Mouse (Mus musculus): Measurements from ENCODE around the gene Zfp319. TPM values are rescaled to one million over a fixed set of nuclear protein-coding genes. Genes with fewer than 3 reads are reported as not detected.
A peak's percentile ranks its signal among the peaks of the same experiment; 100 is the strongest.

Gene Zfp319
- total RNA-seq, 2 experiments from 2014 or later = 3.3 to 3.4 TPM

DNA sequence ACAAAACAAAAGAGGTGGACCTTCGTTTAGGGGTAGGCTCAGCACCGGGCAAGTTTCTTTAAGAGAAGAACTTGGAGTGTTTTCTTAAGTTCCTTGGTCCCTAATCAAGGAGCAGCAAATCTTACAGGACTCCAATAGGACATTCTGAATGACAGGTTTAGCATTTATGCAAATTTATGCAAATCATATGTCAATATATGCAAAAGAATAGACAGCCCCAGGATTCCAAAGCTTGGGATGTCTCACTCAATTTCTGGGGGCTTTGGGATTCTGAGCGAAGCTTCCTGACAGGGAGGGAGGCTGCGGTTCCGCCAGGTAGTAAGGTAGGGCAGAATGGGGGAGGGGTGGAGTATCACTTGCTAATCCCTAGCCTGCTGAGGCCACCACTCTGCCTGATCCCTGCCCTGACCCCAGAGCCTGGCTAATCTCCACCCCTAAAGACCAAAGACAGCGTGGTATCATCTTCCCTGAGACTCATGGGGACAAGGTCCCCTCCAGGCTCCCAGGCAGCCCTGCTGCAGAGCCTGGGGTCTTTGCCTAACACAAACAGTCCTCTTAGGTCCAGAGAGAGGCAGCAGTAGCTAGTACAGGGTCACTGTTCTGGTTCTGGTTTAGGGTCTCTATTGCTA lies 21.3 kb downstream of the Zfp319 start, which contains the start of gene Tepp:
Tepp (plus strand) TSS at position 225 of the 629 bp plus-strand sequence.
- DNase-seq = no peak

DNA sequence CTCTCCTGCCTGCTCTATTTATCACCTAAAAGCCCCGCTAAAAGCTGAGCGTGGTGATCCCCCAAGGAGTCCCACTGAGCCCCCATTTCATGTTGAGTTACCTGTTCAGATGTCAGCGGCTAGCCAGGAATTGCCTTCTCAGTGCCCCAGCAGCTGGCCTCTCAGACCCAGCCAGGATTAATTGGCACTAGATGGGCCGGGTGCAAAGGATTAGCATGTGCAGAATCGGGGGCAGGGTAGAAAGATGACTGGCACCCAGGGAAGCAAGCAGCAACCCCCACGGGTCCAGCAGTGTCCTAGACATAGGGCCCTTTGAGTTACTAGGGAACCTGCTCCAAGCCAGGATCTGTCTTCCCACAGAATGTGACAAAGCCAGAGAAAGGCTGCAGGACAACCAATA lies 25.3 kb downstream of the Zfp319 start, which contains the start of gene Cngb1:
Cngb1 (minus strand) TSS at position 155 of the 400 bp plus-strand sequence.
- no peak for DNase-seq

DNA sequence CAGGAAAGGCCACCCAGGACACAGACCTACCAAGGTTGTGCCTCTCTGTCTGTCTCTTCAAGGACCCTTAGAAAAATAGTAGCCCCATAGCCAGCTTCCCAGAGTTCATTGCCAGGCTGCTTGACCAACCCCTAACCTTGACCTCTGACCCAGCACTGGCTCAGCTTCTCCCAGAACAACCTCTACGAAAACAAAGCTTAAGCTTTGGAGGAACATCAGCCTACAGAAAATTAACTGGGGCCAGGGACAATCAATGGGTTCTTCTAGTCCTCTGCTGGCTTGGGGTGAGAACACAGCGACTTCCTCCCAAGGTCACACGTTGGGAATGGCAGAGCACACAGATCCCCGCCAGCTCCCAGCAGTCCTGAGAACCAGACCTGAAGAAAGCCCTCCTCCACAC lies 26.2 kb downstream of the Zfp319 start:
- DNase-seq = no peak

DNA sequence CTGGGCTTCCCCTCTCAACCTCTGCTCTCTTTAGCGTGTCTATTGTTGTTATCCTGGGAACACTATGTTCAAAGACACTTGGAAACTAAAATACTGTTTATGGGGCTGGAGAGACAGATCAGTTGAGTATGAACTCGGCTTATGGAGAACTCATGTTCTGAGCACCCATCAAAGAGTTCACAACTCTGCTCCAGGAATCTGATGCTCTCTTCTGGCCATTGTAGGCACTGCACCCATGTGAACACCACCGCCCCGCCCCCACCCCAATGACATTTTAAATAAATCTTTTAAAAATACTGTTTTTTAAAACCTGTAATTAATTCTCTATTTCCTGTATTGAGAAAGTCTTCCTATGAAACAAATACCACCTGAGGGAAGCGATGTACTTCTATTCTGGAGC lies 29.3 kb downstream of the Zfp319 start:
- DNase-seq = no peak

DNA sequence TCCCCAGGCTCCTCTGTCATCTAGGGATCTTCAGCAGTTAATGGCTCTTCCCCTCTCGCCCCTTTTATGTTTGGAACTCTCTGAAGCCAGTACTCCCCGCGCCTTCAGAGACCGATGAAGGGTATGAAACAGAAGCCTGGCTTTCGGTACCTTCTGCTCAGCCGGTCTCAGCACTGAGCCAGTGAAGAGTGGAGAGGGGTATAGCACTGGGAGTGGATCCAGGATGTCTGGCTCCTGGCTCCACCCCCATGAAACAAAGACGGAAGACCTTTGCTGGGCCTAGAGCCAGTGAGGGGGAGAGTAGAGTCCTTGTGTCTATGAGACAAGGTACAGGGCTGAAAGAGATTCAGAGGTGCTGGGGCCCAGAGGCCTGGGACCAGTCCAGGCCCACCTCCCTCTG lies 37.9 kb downstream of the Zfp319 start:
- peak; percentile 40 for DNase-seq

DNA sequence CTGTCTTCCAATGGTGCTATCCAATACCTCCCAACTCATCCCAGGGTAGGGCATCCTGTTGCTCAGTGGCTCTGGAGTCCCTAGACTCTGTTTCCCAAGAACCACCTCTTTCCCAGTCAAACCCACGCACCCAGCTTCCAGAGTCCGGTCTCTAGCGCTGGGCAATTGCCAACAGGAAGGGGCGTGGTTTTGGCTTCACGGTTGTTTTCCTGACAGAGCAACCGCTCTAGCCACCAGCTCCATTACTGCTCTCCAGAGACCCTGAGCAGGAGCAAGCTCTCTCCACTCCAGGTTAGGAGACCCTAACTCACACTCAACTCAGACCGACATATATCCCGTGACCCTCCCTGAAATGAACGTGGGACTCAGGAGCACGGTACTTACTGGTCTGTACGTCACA lies 38.6 kb downstream of the Zfp319 start:
- peak; percentile 82 for DNase-seq

DNA sequence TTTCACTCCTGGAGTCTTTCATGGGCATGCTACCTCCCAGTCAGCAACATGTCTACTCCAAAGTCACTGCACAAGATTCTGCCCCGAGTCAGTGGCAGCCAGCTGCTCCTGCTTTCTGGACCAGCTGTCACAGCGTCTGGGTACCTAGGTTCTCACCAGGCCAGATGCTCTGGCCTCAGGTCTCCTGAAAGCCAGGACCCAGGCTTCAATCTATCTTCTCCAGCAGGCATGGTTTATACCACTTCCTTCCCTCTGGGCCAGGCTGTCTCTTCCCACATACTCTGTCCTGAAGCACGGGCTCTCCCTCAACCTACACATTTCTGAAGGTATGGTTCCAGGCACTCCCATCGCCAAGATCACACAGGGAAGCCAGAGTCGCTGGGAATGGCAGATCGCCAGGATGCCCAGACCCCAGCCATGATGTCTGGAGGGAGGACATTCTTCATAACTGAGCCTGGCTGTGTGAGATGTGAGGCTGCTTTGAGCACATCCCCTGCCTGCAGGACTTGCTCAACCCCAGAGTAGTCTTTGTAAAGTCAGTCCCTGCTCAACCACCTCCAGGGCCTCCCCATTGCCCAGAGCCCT lies 42.6 kb downstream of the Zfp319 start:
- no peak for DNase-seq

DNA sequence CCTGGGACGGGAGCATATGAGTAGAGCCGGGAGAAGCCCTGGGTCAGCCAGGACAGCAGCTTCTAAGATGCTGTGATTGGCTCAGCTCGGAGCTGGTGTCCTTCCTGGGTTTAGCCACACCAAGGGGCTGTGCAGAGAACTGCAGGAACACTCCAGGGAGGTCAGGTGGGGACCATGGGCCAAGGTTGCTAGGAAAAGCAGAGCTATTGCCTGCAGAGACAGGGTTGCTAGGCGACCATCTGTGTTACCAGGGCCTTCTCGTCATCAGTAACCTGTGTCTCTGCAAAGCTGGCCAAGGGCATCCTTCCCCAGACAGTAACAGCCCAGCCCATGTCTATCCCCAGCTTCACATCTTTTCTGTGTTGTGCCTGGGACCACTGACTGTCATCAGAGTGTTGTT lies 50.3 kb downstream of the Zfp319 start:
- no peak for DNase-seq

Other genes with a start within 250 kb of the Zfp319 start
- 10 to 100 TPM in 1 of 2 experiments, 1 to 10 TPM in 1; 7.8 to 10.6 TPM for gene Kifc3, start 129.1 kb downstream of the Zfp319 start, total RNA-seq (2021)
- gene Cngb1, start 25.4 kb downstream of the Zfp319 start, total RNA-seq (2021) = under 1 TPM; 0.48 to 0.49 TPM
- gene Tepp, start 21.4 kb downstream of the Zfp319 start, total RNA-seq (2021) = not detected
- gene Usb1, start 334 bp upstream of the Zfp319 start, total RNA-seq (2021) = 1 to 10 TPM; 5.1 TPM
- gene Mmp15, start 20.3 kb upstream of the Zfp319 start, total RNA-seq (2021) = 10 to 100 TPM; 15.4 to 18.0 TPM
- gene Cfap20, start 102.9 kb upstream of the Zfp319 start, total RNA-seq (2021) = 1 to 10 TPM; 7.5 TPM
- 10 to 100 TPM; 21.0 to 25.8 TPM for gene Csnk2a2, start 158.1 kb upstream of the Zfp319 start, total RNA-seq (2021)
- gene Ccdc113, start 202.1 kb upstream of the Zfp319 start, total RNA-seq (2021) = not detected
- gene Prss54, start 244.4 kb upstream of the Zfp319 start, total RNA-seq (2021) = not detected